Mouse (Mus musculus): ENCODE results near the gene Lef1.

- TF ChIP-seq CEBPB (IDR thresholded peaks at IDR 0.05; ENCODE audit: insufficient read depth, poor library complexity, severe bottlenecking), result no peak
- no peak for TF ChIP-seq POLR2A (IDR thresholded peaks at IDR 0.05; ENCODE audit: insufficient read length, low read depth)
- no peak for TF ChIP-seq REST (IDR thresholded peaks at IDR 0.05; ENCODE audit: insufficient read depth, insufficient read length)
- no peak for TF ChIP-seq TCF3 (IDR thresholded peaks at IDR 0.05; ENCODE audit: insufficient read length, low read depth)
- no peak for TF ChIP-seq POLR2AphosphoS2 (IDR thresholded peaks at IDR 0.05; ENCODE audit: insufficient read length, low read depth)
- TF ChIP-seq MAX (IDR thresholded peaks at IDR 0.05; ENCODE audit: low read depth), result no peak
Measured at GRCm38 (mm10) chr3:131196507-131197019, 86.3 kb downstream of the Lef1 start.
